Mouse (Mus musculus) liver, embryonic 18 days (tissue): ENCODE results near the gene Btbd35f21. TPM values are rescaled to one million over a fixed set of nuclear protein-coding genes. Genes with fewer than 3 reads are reported as not detected.

Experiments used
- polyA plus RNA-seq: library from polyadenylated mRNA; depleted of rRNA; stranded (reverse); fragments of >200 nt; gene quantifications from 2 replicates; pipeline ENCODE4 v1.2.3, GENCODE M21; 2012; rRNA removed

Btbd35f21 gene
- polyA plus RNA-seq: not detected in 2 replicates

GRCm38 (mm10) chrX:32725809-32726208, at the start of gene Btbd35f21:
Gene Btbd35f21 (plus strand): TSS chrX:32726109.

Other genes with a start within 250 kb of the Btbd35f21 start
- gene Btbd35f1, start 166.1 kb upstream of the Btbd35f21 start, polyA plus RNA-seq: not detected in 2 replicates
- gene Gm5926, start 75.4 kb upstream of the Btbd35f21 start, polyA plus RNA-seq: not detected in 2 replicates
- gene Btbd35f30, start 168.5 kb downstream of the Btbd35f21 start, polyA plus RNA-seq: not detected in 2 replicates
- not detected in 2 replicates for gene Gm21789, start 215.7 kb downstream of the Btbd35f21 start, polyA plus RNA-seq
- not detected in 2 replicates for gene Btbd35f5, start 247.8 kb downstream of the Btbd35f21 start, polyA plus RNA-seq